Mouse (Mus musculus): ENCODE results near the gene Galr2.

DNA sequence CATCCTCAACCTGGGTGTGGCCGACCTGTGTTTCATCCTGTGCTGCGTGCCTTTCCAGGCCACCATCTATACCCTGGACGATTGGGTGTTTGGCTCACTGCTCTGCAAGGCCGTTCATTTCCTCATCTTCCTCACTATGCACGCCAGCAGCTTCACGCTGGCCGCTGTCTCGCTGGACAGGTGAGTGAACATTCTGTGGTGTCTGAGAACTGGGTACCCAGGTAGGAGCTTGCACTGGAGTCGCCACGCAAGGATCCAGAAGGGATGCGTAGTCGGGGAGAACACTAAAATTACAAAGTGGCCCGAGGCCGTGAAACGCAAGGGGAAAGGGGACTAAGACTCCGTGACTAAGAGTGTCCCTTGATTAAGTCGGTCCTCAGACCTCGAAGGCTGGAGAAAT is 932 bp downstream of the Galr2 start:
- TF ChIP-seq CTCF (IDR thresholded peaks at IDR 0.05; ENCODE audit: borderline replicate concordance, insufficient read depth, low read depth, low read length) (no peak), POLR2A (IDR thresholded peaks at IDR 0.05; ENCODE audit: borderline replicate concordance, insufficient read depth, low read length) (no peak)
